Mouse (Mus musculus) monocyte, adult 2 months (primary cell): Measurements from ENCODE around the gene C330007P06Rik.

ENCODE experiments used
- DNase-seq, 2 experiments: peaks; one replicate each; pipeline ENCODE4 v3.0.0; 2022; ENCODE audit warnings: low spot score in 2 of 2, low read depth in 1 of 2

C330007P06Rik gene

DNA sequence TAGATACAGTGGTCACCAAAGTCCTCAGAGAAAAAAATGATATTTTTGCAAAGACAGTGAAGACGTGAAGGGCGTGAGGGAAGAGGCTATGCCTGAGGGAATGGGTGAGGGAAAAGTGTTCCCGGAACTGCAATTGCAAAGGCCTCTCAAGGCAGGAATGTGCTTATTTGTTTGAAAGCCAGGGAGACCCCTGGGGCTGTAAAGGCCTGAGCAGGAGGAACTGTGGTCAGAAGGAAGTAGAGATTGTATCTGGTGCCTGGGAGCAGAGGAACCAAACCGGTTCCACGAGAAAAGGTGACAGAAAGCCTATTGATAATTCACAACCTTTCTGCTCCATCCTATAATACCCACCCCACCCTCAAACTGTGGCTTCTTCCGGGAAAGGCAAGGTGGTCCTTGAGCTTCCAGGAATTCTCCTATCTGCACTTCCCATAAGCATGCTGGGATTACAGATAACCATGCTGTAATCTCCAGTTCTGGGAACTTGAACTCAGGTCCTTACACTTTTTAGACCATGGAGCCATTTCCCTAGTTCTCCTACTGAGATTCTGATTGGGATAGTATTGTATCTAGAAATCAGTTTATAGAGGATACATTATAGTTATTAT lies 36.7 kb downstream of the C330007P06Rik start:
- no peak for DNase-seq

DNA sequence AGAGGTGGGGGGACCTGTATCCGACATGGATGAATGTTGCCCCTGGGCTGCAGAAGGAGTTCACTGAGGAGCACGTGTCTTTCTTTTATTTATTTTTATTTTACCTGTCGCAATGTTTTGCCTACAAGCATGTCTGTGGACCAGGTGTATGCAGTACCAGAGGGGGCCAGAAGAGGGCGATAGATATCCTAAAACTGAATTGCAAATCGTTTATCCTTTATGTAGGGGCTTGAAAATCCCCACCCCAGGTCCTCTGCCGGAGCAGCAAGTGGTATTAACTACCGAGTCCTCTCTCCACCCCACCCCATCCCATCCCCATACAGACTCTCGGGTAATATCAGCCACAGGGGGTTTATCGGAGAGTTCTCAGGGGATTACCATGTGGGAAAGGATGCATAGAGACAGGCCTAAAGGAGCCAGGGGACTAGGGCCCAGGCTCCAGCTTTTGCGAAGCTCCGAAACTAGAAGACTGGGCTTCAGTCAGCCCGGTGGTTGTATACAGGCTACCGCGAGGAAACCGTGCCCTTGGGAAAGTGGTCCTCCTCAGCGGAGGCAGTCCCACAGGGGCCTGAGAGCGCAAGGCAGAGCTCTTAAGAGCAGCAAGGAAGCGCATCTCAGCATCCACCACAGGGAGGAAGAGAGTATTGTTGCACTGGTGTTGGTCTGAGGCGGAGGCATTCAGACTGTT lies 40.4 kb downstream of the C330007P06Rik start:
- peak in 1 of 2 experiments; percentile 32 for DNase-seq

DNA sequence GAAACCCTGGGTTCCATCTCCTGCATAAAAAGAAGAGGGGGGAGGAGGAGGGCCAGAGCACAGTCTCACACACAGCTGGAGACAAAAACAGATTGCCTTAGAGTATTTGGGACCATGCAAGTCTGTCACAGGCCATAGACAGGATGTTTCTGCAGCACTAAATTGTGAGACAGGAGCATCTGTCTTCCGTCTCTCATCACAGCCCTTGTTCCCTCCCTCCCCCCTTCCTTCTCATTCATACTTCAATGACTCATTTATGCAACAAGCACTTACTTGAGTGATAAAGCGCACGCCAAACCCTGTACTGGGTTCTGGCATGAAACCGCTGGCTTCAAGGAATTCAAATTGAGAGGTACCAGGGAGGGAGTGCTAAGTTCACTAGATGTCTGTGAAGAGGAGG lies 42.3 kb downstream of the C330007P06Rik start:
- DNase-seq: no peak

DNA sequence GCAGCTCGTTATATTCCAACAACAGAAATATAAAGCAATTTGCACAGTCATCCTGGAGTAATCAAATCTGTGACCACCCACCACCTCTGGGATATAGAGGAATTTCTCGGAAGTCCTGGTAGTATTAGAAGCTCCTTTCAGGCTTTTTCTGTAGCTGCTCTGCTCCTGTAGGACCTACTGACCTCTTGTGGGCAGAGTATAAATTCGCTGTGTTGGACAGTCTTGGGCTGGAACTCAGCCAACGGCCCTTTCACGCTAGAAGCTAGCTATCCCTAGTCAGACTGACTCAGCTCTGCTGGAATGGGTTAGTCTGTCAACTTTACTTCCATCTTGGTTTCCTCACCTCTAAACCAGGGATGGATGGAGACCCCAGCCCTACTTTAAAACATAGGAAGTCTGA lies 43.6 kb downstream of the C330007P06Rik start:
- DNase-seq: no peak

DNA sequence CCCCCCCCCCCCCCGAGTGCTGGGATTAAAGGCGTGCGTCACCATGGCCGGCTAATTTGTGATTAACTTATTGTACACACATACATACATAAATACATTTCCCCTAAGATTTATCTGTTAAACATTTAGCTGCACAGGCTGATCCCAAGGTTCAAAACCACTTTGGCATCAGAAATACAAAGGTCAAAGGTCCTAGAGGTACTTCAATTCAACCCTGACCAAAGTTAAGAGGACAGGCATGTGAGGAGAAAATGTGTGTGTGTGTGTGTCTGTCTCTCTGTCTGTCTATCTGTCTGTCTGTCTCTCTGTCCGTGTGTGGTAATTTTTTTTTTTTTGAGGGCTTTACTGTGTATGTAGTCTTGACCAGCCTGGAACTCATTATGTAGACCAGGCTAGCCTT lies 47.0 kb downstream of the C330007P06Rik start:
- no peak for DNase-seq

DNA sequence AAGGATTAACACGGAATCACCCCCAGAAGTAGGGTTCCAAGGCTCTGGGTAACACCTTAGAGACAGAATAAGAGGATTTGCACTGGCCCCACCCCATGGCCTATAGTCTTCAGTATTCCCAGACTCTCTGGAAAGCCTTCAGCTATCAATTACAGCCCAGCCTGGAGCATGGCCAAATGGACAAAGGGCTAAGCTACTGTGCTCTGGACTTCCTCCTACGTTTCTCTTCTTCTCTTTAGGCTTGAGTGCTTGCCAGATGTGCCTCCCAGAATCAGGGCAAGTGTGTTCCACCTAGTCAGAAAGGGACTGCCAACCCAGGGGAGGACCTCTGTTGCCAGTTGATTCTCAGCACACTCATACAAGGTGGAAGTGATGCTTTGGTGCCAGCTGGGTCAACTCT lies 48.9 kb downstream of the C330007P06Rik start:
- no peak for DNase-seq

DNA sequence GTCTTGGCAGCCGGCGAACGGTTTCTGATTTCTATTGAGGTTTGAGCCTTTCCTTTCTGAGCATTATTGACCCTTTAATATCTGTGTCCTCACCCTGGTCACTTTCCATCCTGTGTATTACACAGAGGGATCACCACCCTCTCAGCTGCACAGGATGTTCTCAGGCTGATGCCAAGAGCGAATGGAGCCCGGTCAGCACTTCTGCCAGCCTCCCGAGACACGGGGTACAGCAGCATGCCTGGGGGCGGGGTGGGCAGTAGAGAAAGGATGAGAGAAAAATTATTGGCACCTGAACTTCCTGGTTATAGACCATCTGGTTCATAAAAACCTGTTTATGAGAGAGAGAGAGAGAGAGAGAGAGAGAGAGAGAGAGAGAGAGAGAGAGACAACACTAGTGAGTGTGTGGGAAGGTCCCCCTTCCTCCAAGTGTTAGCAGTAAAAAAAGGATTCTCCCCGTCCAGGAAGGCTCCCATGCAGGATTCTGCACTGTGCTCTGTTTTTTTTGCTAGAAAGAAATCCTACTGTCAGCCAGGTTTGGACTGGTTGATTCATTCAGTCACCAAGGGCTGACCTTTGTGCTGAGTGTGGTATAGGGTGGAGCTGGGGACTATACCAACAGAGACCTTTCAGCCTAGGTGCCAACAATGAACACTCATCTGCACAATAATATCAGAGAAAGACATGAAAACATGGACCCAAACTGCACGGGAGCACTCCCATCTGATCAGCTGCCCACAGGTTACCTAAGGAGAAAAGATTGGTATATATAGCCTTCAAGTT lies 49.8 kb downstream of the C330007P06Rik start:
- DNase-seq: no peak

DNA sequence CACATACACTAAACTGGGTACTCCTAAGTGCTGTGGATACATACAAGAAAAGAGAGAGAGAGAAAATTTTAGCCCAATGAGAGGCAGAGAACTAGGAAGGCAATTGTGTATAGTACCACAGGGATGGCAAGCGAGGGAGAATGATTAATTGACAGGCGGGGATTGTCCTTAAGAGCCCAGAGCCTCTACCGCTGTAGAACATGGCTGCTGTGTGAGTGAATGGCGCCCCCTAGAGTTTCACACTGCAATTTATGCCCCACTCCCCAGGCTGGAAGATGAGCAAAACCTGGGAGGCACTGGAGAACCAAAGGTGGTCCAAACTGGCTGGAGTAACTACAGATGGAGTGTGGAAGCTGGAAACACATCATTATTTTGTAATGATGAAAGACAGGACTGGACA lies 53.7 kb downstream of the C330007P06Rik start:
- DNase-seq: peak in 1 of 2 experiments; percentile 32

DNA sequence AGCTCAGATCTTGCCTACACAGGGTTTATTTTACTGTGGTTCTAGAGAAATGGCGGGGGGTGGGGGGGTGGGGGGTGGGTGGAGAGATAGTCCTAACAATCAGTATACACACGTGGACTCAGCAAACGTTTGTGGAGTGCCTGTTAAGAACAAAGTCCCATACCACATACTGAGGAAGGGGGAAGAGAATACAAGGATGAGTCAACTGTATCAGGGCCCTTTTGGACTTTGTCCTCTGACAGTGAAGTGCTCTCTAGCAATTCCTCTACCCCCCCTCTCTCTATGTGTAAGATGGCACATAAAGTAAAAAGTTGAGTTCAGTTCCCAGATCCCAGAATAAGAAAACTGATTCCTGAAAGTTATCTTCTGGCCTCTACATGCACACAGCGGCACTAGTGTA lies 54.3 kb downstream of the C330007P06Rik start:
- no peak for DNase-seq

DNA sequence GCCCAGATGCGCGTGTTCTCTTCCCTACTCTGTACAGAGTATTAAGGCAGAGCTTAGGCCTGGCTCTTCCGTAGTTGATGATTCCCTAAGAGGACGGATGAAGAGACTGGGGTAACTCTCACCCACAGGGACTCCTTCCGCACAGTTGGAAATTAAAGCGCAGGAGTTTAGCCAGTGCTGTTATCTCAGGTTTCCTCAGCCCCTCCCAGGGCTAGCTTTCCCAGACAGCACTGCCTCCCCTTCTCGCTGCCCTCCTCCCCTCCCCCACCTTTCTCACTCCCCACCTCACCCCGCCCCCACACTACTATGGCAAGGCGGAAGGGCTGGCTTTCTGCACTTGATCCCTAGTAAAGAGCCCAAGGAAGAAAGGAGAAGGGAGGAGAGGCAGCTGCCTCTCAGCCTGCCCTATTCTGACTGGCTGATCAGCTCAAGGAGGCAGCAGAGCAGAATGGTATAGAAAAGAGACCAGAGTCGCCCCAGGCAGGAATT lies 56.9 kb downstream of the C330007P06Rik start:
- no peak for DNase-seq

DNA sequence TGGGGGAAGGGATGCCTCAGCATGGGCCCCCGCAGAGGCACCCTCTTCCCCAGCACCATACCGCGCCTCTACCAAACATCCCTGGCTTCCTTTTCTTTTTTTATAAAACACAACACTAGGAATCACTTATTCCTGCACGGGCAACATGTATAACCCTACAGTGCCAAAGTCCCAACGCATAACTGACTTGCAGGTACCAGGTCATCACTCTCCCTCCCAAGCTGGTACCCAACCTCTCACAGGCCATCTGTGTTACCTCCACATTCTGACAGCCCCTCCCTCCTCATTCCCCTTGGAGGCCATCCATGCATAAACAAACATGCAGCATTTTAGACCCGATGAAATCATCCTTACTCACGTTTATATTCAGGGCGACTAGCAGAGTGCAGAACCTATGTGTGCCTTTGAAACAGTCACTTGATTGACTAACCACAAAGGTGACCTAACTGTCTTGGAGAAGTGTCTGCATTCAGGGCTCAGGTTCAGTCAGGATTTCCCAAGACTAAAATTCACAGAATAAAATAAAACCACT lies 57.5 kb downstream of the C330007P06Rik start:
- DNase-seq: no peak

DNA sequence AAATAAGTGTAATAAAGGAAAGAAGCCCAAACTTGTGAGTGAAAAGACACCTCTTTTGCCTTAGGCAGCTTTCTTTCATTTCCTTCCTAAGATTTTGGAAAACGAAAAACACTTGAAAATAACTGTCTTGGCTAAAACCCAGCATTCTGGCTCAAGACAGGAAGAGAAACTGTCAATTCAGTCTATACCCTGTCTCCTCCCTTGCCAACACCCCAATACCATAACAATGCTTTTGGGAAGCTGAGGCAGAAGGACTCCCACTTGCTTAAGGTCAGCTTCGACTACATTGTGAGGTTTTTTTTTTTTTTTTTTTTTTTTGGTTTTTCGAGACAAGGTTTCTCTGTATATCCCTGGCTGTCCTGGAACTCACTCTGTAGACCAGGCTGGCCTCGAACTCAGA lies 58.5 kb downstream of the C330007P06Rik start:
- DNase-seq: no peak

DNA sequence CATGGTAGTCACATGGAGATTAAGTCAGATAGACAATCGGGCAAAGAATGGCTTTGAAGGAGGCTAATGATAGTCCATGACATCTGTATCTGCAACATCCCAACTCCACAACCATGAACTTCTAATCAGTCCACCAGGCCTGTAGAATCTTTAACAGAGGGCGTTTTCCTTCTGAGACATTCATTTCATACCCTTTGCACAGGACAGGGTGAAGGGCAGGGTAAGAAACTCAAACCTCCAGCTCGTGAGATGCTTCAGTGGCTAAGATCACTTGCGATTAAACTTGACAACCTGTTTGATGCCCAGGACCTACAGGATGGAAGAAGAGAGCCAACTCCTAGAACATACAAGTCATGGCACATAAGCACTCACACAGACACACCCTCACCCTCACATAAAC lies 58.9 kb downstream of the C330007P06Rik start:
- no peak for DNase-seq

DNA sequence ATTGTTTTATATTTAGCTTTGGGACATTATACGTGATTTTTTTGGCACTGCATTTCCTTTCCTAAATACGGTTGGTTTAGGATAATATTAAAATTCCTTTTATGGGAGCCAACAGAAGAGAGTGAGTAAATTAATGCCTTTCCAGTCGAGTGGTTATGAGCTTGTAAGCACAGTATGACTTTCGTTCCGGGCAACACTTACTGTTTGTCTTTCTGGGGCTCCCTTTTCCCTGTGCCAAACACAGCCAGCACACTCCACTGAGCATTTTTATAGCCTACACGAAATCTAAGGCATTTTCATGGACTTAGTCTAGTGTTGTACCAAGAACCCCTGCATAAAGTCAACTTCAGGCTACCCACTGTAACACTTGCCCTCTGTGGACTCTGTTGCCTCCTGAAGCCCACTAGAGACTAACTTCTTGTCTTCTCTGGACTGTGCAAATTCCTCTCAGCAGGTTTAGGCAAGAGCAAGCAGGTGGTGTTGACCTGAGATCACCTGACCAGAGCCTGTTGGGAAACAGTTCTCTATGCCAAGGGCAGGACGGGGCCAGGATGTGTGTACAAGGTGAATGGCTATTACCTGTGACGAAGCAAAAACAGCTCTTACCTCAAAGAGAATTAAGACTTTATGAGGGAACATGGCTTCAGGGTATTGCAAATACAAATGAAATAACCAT lies 59.6 kb downstream of the C330007P06Rik start:
- no peak for DNase-seq

DNA sequence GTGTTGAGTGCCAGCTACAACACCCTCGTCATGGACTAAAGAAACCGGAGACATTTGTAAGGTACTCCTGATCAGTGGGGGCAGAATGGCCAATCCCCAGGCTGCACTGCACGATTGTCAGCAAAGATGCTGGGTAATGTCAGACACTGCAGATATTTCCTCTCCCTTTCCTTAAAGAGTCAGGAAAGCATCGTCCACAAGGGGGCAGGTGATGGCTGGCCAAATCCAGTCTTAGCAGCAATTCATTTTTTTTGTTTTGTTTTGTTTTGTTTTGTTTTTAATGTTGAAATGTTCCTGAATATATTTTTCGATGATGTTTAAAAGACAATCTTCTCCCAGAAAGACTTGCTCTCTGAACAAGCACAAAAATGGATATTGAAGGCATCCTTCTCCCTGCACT lies 62.5 kb downstream of the C330007P06Rik start:
- no peak for DNase-seq

DNA sequence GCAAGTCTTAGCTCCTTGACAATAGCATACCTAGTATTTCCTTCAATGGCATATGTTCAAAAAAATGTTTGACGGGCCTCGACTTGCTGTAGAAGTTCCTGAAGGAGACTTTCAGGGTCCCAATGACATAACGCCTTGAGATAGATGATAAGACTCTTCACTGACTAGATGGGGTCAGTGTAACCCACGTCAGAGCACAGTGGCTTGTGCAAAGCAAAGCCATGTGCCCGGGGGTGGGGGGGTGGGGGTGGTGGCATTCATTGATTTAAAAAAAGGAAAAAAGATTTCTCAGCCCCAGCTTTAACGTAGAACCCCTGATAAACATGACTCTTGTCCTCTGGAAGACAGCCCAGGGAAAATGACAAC lies 65.6 kb downstream of the C330007P06Rik start:
- DNase-seq: no peak

DNA sequence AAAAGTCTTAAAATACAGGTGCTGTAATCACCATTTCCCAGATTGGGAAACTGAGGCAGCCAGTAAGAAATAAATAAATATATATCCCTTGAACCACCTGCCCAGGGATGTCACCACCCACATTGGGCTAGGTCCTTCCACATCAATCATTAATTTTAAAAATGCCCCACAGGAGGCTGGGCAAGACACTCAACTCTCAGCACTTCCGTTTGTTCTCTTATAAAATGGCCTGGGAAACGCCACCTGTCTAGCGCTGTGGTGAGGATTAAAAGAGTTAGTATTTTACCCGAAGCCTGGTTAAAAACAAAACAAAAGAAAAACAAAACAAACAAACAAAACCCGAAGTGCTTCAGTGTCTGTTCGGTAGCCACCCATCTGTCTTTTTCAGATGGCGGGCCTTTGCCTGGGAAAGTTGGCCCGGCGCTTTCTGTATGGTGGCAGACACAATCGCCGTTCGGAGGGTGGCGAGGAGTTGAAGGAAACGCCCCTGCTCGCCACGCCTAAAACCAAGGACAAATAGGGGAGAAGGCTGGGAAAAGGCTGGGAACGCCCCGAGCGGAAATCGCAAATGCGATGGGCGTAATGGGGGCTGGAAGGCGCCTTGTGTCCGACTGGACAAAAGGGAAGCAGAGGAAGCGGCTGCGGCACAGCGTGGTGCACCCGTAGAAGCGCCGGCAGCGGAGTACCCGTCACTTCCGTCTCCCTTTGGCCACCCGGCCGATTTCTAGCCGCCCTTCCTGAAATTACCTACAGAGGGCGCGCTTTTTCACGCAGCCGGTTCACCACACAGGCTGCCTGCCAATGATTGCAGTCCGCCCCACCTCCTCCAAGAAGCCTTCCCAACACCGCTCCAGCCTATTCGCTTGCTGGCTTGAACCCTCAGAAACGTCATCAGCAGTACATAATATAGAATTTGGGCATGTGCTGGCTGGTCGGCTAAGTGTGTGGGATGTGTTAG lies 66.3 kb downstream of the C330007P06Rik start:
- DNase-seq: peak; percentile 83 to 84

DNA sequence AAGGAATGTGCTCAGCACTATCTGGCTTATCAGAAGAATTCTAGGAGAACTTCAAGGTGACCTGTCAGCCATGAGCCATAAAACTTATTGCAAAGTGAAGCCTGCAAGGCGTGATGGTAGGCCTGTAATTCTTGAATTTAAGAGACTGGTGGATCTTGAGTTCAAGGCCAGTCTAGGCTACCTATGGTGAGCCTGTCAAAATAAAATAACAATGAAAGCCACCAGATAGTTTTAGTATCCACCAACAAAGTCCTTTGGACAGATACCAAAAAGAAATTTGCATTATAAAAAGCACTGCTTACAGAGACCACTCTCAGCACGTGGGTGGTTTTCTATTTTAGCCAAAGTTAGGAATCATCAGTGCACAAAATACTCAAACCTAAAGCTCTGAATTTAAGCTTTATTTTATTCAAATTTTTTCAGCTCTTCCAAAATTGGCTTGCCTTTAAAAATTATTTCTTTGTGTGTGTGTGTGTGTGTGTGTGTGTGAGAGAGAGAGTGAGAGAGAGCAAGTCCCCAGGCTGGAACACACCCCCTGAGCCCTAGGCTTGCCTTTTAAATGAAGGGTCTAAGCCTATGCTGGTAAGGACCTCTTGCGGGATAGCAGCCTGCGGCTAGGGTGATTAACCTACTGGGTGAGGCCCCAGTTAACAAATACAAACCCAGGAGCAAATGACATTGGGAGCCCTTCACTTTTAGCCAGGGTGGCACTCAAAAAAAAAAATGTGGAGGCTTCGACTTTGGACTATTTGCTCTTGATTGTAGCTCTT lies 68.3 kb downstream of the C330007P06Rik start:
- DNase-seq: no peak

DNA sequence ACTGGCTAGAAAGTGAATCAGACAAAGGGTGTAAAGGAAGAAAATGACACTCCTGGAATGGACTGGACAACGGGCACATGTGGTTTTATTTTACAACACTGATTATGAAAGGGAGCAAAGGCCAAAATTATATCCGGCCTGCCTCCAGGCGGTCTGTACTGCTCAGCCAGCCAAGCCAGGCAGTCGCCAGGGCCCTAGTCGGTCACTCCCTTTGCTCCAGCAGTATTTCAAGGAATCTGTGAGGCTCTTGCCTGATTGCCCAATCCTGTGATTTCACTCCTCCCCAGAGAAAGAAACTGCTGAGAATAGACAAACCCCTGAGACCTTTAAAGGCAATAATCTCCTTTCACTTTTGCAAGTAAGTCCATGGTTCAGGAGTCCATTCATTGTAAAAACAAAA lies 69.7 kb downstream of the C330007P06Rik start:
- no peak for DNase-seq
